In the genomic region with DNA sequence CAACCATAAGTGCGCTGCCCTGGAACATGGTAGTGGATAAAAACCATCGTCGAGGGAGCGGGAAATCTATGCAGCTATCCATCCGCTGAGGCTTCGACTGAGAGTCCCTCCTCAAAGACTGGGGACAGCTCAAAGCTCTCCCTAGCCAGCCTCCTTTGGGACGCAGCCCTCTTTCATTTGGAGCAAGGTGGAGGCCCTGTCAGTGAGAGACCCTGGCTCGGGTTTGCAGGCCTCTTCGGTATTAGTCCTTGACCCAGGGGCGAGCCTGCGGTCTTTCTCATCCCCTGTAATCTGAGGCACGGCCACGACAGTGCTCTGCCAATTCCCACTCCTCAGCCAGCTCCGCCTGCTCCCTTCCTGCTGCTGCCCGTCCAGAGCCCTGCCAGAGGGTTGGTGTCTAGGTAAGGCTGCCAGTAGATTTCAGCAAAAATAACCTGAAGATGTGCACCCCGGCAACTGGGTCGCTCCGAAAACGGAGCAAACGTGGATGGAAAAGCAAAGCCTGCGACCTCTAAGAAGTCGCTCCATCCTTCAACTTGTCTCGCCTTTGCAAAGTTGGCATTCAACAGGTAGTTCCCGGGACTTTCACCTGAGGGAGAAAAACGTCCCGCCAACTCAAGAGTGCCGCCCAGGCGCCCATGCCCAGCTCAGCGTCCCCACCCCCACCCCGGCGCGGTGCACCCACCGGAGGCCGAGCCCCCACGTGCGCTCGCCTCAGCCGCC, we compare ENCODE assay signal across 8 mouse cellular contexts. TPM values are rescaled to one million over a fixed set of nuclear protein-coding genes. Genes with fewer than 3 reads are reported as not detected.
DNase-seq lines count a peak whose midpoint lies in the region; ATAC-seq and TF ChIP-seq lines count a peak whose summit lies in the region.

No protein-coding gene starts in this region.

- peaks cover 20% of the 10 kb centered on the region for H3K4me1 ChIP-seq in embryonic facial prominence, embryonic 15.5 days
- H3K4me1 ChIP-seq in limb, embryonic 11.5 days (ENCODE audit: control insufficient read depth, insufficient read depth, low read length), result peaks cover 5% of the 10 kb centered on the region
- H3K4me1 ChIP-seq in midbrain, embryonic 15.5 days, result peaks cover 23% of the 10 kb centered on the region
- H3K4me1 ChIP-seq in stomach, postnatal 0 days (replicated peaks; ENCODE audit: control insufficient read depth, insufficient read depth), result peaks cover 4% of the 10 kb centered on the region; the same call in 1 of the 2 replicates

- no peaks in the 10 kb centered on the region for H3K9me3 ChIP-seq in embryonic facial prominence, embryonic 15.5 days (replicated peaks)
- no peaks in the 10 kb centered on the region for H3K9me3 ChIP-seq in limb, embryonic 11.5 days (ENCODE audit: control insufficient read depth, low read length)
- no peaks in the 10 kb centered on the region for H3K9me3 ChIP-seq in midbrain, embryonic 15.5 days
- H3K9me3 ChIP-seq in stomach, postnatal 0 days (ENCODE audit: control insufficient read depth, low read length), result no peaks in the 10 kb centered on the region

- no peak for TF ChIP-seq EP300 in stomach, postnatal 0 days (optimal IDR thresholded peaks at IDR 0.05)

- H3K9ac ChIP-seq in embryonic facial prominence, embryonic 15.5 days, result peak overlapping the region; percentile 86
- H3K9ac ChIP-seq in limb, embryonic 11.5 days (ENCODE audit: low read length), result peak overlapping the region; percentile 84
- peak overlapping the region; percentile 73 for H3K9ac ChIP-seq in midbrain, embryonic 15.5 days
- peak overlapping the region; percentile 88 for H3K9ac ChIP-seq in stomach, postnatal 0 days (ENCODE audit: low read length)

- under 1% methylated on average over 38 of the region's 38 CpGs for WGBS in embryonic facial prominence, embryonic 15.5 days
- WGBS in limb, embryonic 11.5 days, result under 1% methylated on average over 38 of the region's 38 CpGs
- WGBS in midbrain, embryonic 15.5 days, result under 1% methylated on average over 38 of the region's 38 CpGs
- 2% methylated on average over 34 of the region's 38 CpGs for WGBS in stomach, postnatal 0 days

- peak overlapping the region; percentile 87 for H3K4me3 ChIP-seq in embryonic facial prominence, embryonic 15.5 days (replicated peaks)
- H3K4me3 ChIP-seq in limb, embryonic 11.5 days (ENCODE audit: low read depth, low read length), result peak overlapping the region; percentile 66
- H3K4me3 ChIP-seq in midbrain, embryonic 15.5 days, result peak overlapping the region; percentile 85
- H3K4me3 ChIP-seq in stomach, postnatal 0 days (ENCODE audit: low read depth, low read length), result peak overlapping the region; percentile 87

- H3K27ac ChIP-seq in embryonic facial prominence, embryonic 15.5 days (replicated peaks), result peak overlapping the region; percentile 85
- H3K27ac ChIP-seq in limb, embryonic 11.5 days (replicated peaks; ENCODE audit: low read depth, low read length), result peak overlapping the region; percentile 73
- H3K27ac ChIP-seq in midbrain, embryonic 15.5 days, result peak overlapping the region; percentile 73
- peak overlapping the region; percentile 91 for H3K27ac ChIP-seq in stomach, postnatal 0 days (replicated peaks)

- H3K4me2 ChIP-seq in embryonic facial prominence, embryonic 15.5 days (replicated peaks), result peak overlapping the region; percentile 87
- H3K4me2 ChIP-seq in limb, embryonic 11.5 days (ENCODE audit: low read depth, severe bottlenecking), result peak overlapping the region; percentile 95
- H3K4me2 ChIP-seq in midbrain, embryonic 15.5 days, result peak overlapping the region; percentile 93
- H3K4me2 ChIP-seq in stomach, postnatal 0 days (replicated peaks; ENCODE audit: low read depth), result peak overlapping the region; percentile 95

- no peaks in the 10 kb centered on the region for H3K36me3 ChIP-seq in embryonic facial prominence, embryonic 15.5 days
- no peaks in the 10 kb centered on the region for H3K36me3 ChIP-seq in limb, embryonic 11.5 days (ENCODE audit: control insufficient read depth, insufficient read depth, low read length)
- H3K36me3 ChIP-seq in midbrain, embryonic 15.5 days (replicated peaks), result no peaks in the 10 kb centered on the region
- no peaks in the 10 kb centered on the region for H3K36me3 ChIP-seq in stomach, postnatal 0 days (ENCODE audit: control insufficient read depth, insufficient read depth, low read length)

- ATAC-seq in embryonic facial prominence, embryonic 15.5 days (ENCODE audit: insufficient number of reproducible peaks, low FRiP score, low TSS enrichment, low read depth), result peak; percentile 27; the same call in 1 of the 2 replicates
- ATAC-seq in limb, embryonic 11.5 days (ENCODE audit: insufficient number of reproducible peaks, low FRiP score, low TSS enrichment, low read depth), result no peak
- ATAC-seq in midbrain, embryonic 15.5 days (replicated peaks), result 0 out of 2 replicates have a peak, but pooled peaks have one; percentile 20
- ATAC-seq in stomach, postnatal 0 days (ENCODE audit: low FRiP score, low TSS enrichment), result 0 out of 2 replicates have a peak, but pooled peaks have one; percentile 8

- no peak for TF ChIP-seq CTCF in stomach, postnatal 0 days (IDR thresholded peaks at IDR 0.05; ENCODE audit: low read depth)

- H3K27me3 ChIP-seq in embryonic facial prominence, embryonic 15.5 days, result no peaks in the 10 kb centered on the region
- H3K27me3 ChIP-seq in limb, embryonic 11.5 days (ENCODE audit: control insufficient read depth, insufficient read depth, low read length), result no peaks in the 10 kb centered on the region
- no peaks in the 10 kb centered on the region for H3K27me3 ChIP-seq in midbrain, embryonic 15.5 days (replicated peaks)
- no peaks in the 10 kb centered on the region for H3K27me3 ChIP-seq in stomach, postnatal 0 days (ENCODE audit: control insufficient read depth, insufficient read depth, low read length)

- intact Hi-C loops in heart, postnatal 36 days (cut with DNase I), result no loop called here

- DNase-seq in layer of hippocampus, adult 9-11 months, result peak; percentile 8
- no peak for DNase-seq in layer of hippocampus, adult 18-20 months (ENCODE audit: low spot score in 2 of 2)
- DNase-seq in WW6 (ENCODE audit: low read depth, low spot score), result peak; percentile 28
- peak; percentile 10 to 31 for DNase-seq in heart, postnatal 36 days
- DNase-seq in limb, embryonic 11.5 days (ENCODE audit: low spot score), result peak; percentile 60
- DNase-seq in stomach, postnatal 0 days (ENCODE audit: low spot score), result peak; percentile 24

RNA-seq across cellular contexts. Expression of a gene that starts 1.0 kb away (rescaled TPM):
- total RNA-seq in layer of hippocampus, adult 18-20 months (2021), result 10 to 100 TPM; 19.7 to 20.5 TPM
- 15.9 and 16.9 TPM in 2 replicates for polyA plus RNA-seq in embryonic facial prominence, embryonic 15.5 days (2015; fragmentation: Nextera tagmentation; extraction: Ambion mirVana)
- 1 to 10 TPM; 8.7 to 9.1 TPM for total RNA-seq in heart, postnatal 36 days (2021)
- 12.3 and 13.1 TPM in 2 replicates for polyA plus RNA-seq in limb, embryonic 11.5 days (2014; fragmentation: Nextera tagmentation; extraction: Ambion mirVana)
- polyA plus RNA-seq in midbrain, embryonic 15.5 days (2015; fragmentation: Nextera tagmentation; extraction: Ambion mirVana), result 7.1 and 7.8 TPM in 2 replicates
- polyA plus RNA-seq in stomach, postnatal 0 days (2015; fragmentation: Nextera tagmentation; extraction: Ambion mirVana), result 8.9 and 9.3 TPM in 2 replicates

Comparison
In these comparisons a context has a peak if more than half of its experiments do, and no peak if none do; other contexts are left out.
1. DNase-seq: peak in layer of hippocampus, adult 9-11 months (single experiment), WW6 (single experiment), heart, postnatal 36 days (2 of 2), limb, embryonic 11.5 days (single experiment) and stomach, postnatal 0 days (single experiment); none in layer of hippocampus, adult 18-20 months (0 of 2).
2. Peak in every context shown above with its lines, with median percentiles within 50 percentile points of each other: H3K27ac ChIP-seq, H3K4me2 ChIP-seq, H3K4me3 ChIP-seq and H3K9ac ChIP-seq.